Mouse (Mus musculus): Measurements from ENCODE around the gene Elac2.

GRCm38 (mm10) chr11:64999685-65000084 is 20.8 kb downstream of the Elac2 start:
- TF ChIP-seq CTCF (IDR thresholded peaks at IDR 0.05): no peak
- TF ChIP-seq EP300 (IDR thresholded peaks at IDR 0.05): no peak
